Comparison of ENCODE assay signal across 11 mouse cellular contexts in the genomic region with DNA sequence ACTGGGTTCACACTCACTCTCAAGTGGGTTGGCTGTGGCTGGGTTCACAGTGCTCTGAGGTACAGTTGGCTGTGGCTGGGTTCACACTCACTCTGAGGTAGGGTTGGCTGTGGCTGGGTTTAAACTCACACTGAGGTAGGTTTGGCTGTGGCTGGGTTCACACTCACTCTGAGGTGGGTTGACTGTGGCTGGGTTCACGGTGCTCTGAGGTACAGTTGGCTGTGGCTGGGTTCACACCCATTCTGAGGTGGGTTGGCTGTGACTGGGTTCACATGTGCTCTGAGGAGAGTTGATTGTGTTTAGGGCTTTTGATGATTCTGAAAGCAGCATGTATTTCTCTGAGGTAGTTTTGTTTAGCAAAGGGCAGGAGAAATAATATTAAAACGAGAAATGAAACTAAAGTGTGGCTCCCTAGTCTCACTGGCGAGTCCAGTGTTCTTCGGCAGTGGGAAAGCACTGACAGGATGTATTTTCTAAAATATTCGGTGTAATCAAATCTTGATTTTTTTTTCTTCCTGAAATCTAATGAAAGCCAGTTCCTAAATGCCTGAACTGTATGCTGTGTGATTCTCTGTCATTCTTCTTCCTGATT.
DNase-seq lines count a peak whose midpoint lies in the region; ATAC-seq and TF ChIP-seq lines count a peak whose summit lies in the region.
"Had no signal": no experiment of that assay in that cellular context is flagged by ENCODE, and none has a peak within 500 bp of the region (broad histone marks: within the 10 kb centered on the region; RNA-seq: fewer than 3 reads in every experiment).

No protein-coding gene starts in this region.

- no peak overlapping the region for H3K4me3 ChIP-seq in forebrain, postnatal 0 days (ENCODE audit: low read depth, low read length)
- H3K4me3 ChIP-seq in forebrain, embryonic 16.5 days (replicated peaks; ENCODE audit: low read length) = no peak overlapping the region
- no peak overlapping the region for H3K4me3 ChIP-seq in midbrain, embryonic 11.5 days (ENCODE audit: low read depth, low read length)
- no peak overlapping the region for H3K4me3 ChIP-seq in midbrain, postnatal 0 days (ENCODE audit: low read depth, low read length)
- H3K4me3 ChIP-seq in limb, embryonic 14.5 days (replicated peaks; ENCODE audit: low read length) = no peak overlapping the region

- TF ChIP-seq CTCF in forebrain, postnatal 0 days (IDR thresholded peaks at IDR 0.05; ENCODE audit: low read depth) = no peak
- no peak for TF ChIP-seq CTCF in midbrain, postnatal 0 days (IDR thresholded peaks at IDR 0.05)

- H3K9me3 ChIP-seq in forebrain, postnatal 0 days (ENCODE audit: low read length) = no peaks in the 10 kb centered on the region
- H3K9me3 ChIP-seq in forebrain, embryonic 16.5 days (ENCODE audit: control insufficient read depth, low read length) = no peaks in the 10 kb centered on the region
- no peaks in the 10 kb centered on the region for H3K9me3 ChIP-seq in midbrain, embryonic 11.5 days (ENCODE audit: control insufficient read depth, low read length)
- H3K9me3 ChIP-seq in midbrain, postnatal 0 days (ENCODE audit: low read length) = no peaks in the 10 kb centered on the region
- H3K9me3 ChIP-seq in limb, embryonic 14.5 days (ENCODE audit: control insufficient read depth, low read length) = no peaks in the 10 kb centered on the region
- H3K9me3 ChIP-seq: G1E had no signal

- H3K9ac ChIP-seq in forebrain, postnatal 0 days = no peak overlapping the region
- no peak overlapping the region for H3K9ac ChIP-seq in forebrain, embryonic 16.5 days (replicated peaks; ENCODE audit: low read depth, low read length)
- H3K9ac ChIP-seq in midbrain, embryonic 11.5 days (ENCODE audit: low read length) = no peak overlapping the region
- no peak overlapping the region for H3K9ac ChIP-seq in midbrain, postnatal 0 days (replicated peaks; ENCODE audit: low read length, poor library complexity, severe bottlenecking)
- no peak overlapping the region for H3K9ac ChIP-seq in limb, embryonic 14.5 days (ENCODE audit: low read depth, low read length, severe bottlenecking)
- H3K9ac ChIP-seq: liver, postnatal 0 days had no signal

- no peak overlapping the region for H3K4me2 ChIP-seq in forebrain, postnatal 0 days (ENCODE audit: low read depth)
- H3K4me2 ChIP-seq in forebrain, embryonic 16.5 days (ENCODE audit: low read length) = no peak overlapping the region
- H3K4me2 ChIP-seq in midbrain, embryonic 11.5 days = no peak overlapping the region
- H3K4me2 ChIP-seq in midbrain, postnatal 0 days (ENCODE audit: low read depth, low read length, poor library complexity, severe bottlenecking) = no peak overlapping the region
- no peak overlapping the region for H3K4me2 ChIP-seq in limb, embryonic 14.5 days (replicated peaks; ENCODE audit: low read depth, low read length, severe bottlenecking)

- 81% methylated on average over 5 of the region's 5 CpGs for WGBS in forebrain, postnatal 0 days
- WGBS in forebrain, embryonic 16.5 days = 86% methylated on average over 5 of the region's 5 CpGs
- 95% methylated on average over 5 of the region's 5 CpGs for WGBS in midbrain, embryonic 11.5 days
- 91% methylated on average over 5 of the region's 5 CpGs for WGBS in midbrain, postnatal 0 days
- 78% methylated on average over 5 of the region's 5 CpGs for WGBS in limb, embryonic 14.5 days

- no peaks in the 10 kb centered on the region for H3K27me3 ChIP-seq in forebrain, postnatal 0 days (ENCODE audit: insufficient read depth, low read length)
- H3K27me3 ChIP-seq in forebrain, embryonic 16.5 days (replicated peaks; ENCODE audit: control insufficient read depth, insufficient read depth, low read length) = no peaks in the 10 kb centered on the region
- no peaks in the 10 kb centered on the region for H3K27me3 ChIP-seq in midbrain, embryonic 11.5 days (ENCODE audit: control insufficient read depth, insufficient read depth, low read length)
- H3K27me3 ChIP-seq in midbrain, postnatal 0 days (ENCODE audit: insufficient read depth, low read length) = no peaks in the 10 kb centered on the region
- H3K27me3 ChIP-seq in limb, embryonic 14.5 days (ENCODE audit: control insufficient read depth, insufficient read depth, low read length) = no peaks in the 10 kb centered on the region

- H3K27ac ChIP-seq in forebrain, postnatal 0 days (ENCODE audit: low read depth, low read length) = no peak overlapping the region
- no peak overlapping the region for H3K27ac ChIP-seq in forebrain, embryonic 16.5 days (ENCODE audit: low read length)
- no peak overlapping the region for H3K27ac ChIP-seq in midbrain, embryonic 11.5 days (ENCODE audit: low read depth, low read length)
- no peak overlapping the region for H3K27ac ChIP-seq in midbrain, postnatal 0 days (ENCODE audit: low read depth, low read length)
- H3K27ac ChIP-seq in limb, embryonic 14.5 days (replicated peaks; ENCODE audit: low read depth, low read length) = no peak overlapping the region

- ATAC-seq in forebrain, postnatal 0 days = 0 out of 2 replicates have a peak, but pooled peaks have one; percentile 14
- no peak for ATAC-seq in forebrain, embryonic 16.5 days
- peak; percentile 20 for ATAC-seq in midbrain, embryonic 11.5 days (ENCODE audit: low FRiP score)
- ATAC-seq in midbrain, postnatal 0 days (ENCODE audit: low FRiP score) = no peak
- 0 out of 2 replicates have a peak, but pooled peaks have one; percentile 30 for ATAC-seq in limb, embryonic 14.5 days (ENCODE audit: low FRiP score, low read depth)
- ATAC-seq in neutrophil, adult 5-6 weeks (ENCODE audit: extremely low read depth, insufficient number of reproducible peaks, low FRiP score, poor library complexity, severe bottlenecking) = 0 out of 2 replicates have a peak, but pooled peaks have one; percentile 16
- ATAC-seq: liver, postnatal 0 days had no signal

- no peaks in the 10 kb centered on the region for H3K36me3 ChIP-seq in forebrain, postnatal 0 days (ENCODE audit: insufficient read depth)
- no peaks in the 10 kb centered on the region for H3K36me3 ChIP-seq in forebrain, embryonic 16.5 days (ENCODE audit: control insufficient read depth, insufficient read depth)
- H3K36me3 ChIP-seq in midbrain, embryonic 11.5 days (ENCODE audit: control insufficient read depth, insufficient read depth, low read length) = no peaks in the 10 kb centered on the region
- H3K36me3 ChIP-seq in midbrain, postnatal 0 days (ENCODE audit: insufficient read depth, low read length) = no peaks in the 10 kb centered on the region
- no peaks in the 10 kb centered on the region for H3K36me3 ChIP-seq in limb, embryonic 14.5 days (ENCODE audit: control insufficient read depth, insufficient read depth, low read length)

- no peak for TF ChIP-seq POLR2A in limb, embryonic 14.5 days (IDR thresholded peaks at IDR 0.05; ENCODE audit: borderline replicate concordance, extremely low read depth, insufficient read depth, insufficient read length)

- no peaks in the 10 kb centered on the region for H3K4me1 ChIP-seq in forebrain, postnatal 0 days (ENCODE audit: insufficient read depth)
- peaks cover 3% of the 10 kb centered on the region for H3K4me1 ChIP-seq in forebrain, embryonic 16.5 days (replicated peaks; ENCODE audit: control insufficient read depth, insufficient read depth, low read length)
- no peaks in the 10 kb centered on the region for H3K4me1 ChIP-seq in midbrain, embryonic 11.5 days (ENCODE audit: control insufficient read depth, insufficient read depth, low read length)
- H3K4me1 ChIP-seq in midbrain, postnatal 0 days (ENCODE audit: insufficient read depth, low read length) = no peaks in the 10 kb centered on the region
- no peaks in the 10 kb centered on the region; the same call in 1 of the 2 replicates for H3K4me1 ChIP-seq in limb, embryonic 14.5 days (ENCODE audit: control insufficient read depth, insufficient read depth, low read length)

- no peak for DNase-seq in forebrain, postnatal 0 days
- DNase-seq in midbrain, embryonic 11.5 days (ENCODE audit: low spot score, missing footprints) = no peak
- no peak for DNase-seq in midbrain, postnatal 0 days (ENCODE audit: low spot score)
- no peak for DNase-seq in limb, embryonic 14.5 days (ENCODE audit: low spot score)
- DNase-seq in right cerebral cortex, postnatal 4 days = no peak
- DNase-seq: adrenal gland, postnatal 14 days; cerebellum, postnatal 25 days; liver, postnatal 0 days had no signal

Comparison
In these comparisons a context has a peak if more than half of its experiments do, and no peak if none do; other contexts are left out.
1. ATAC-seq: peak in forebrain, postnatal 0 days (single experiment), midbrain, embryonic 11.5 days (single experiment), limb, embryonic 14.5 days (single experiment) and neutrophil, adult 5-6 weeks (single experiment); none in forebrain, embryonic 16.5 days (single experiment) and midbrain, postnatal 0 days (single experiment).